Mouse (Mus musculus) layer of hippocampus, adult 2 months (tissue): ENCODE measurements at regions not wholly inside any gene's neighbourhood (a gene's known extent, or its start where the extent isn't known, plus 50 kb on each side); places are given as distances from the start of the nearest gene placed in this dataset.
"Not testable (repeated sequence)": the region's sequence is repeated elsewhere in the genome, so short reads cannot be mapped to it uniquely, and the experiment has no call there.

Source experiments
- DNase-seq, 2 experiments: peaks; one replicate each; pipeline ENCODE4 v3.0.0; 2022; ENCODE audit warnings: low spot score in 2 of 2
- H3K27ac ChIP-seq: fragments of 200-600 bp; 2 replicates; pipeline ENCODE4 v1.8.1; 2022
- H3K4me3 ChIP-seq: fragments of 200-600 bp; 2 replicates; pipeline ENCODE4 v1.8.1; 2022; ENCODE audit warnings: mild to moderate bottlenecking
- CTCF ChIP-seq: fragments of 200-600 bp; conservative IDR thresholded peaks from 2 replicates; pipeline ENCODE4 v1.8.1; 2022; ENCODE audit warnings: antibody characterized with exemption, mild to moderate bottlenecking, moderate library complexity

- no peak overlapping the region for H3K4me3 ChIP-seq
- no peak for TF ChIP-seq CTCF
- no peak overlapping the region for H3K27ac ChIP-seq
- DNase-seq = no peak
Observed at GRCm38 (mm10) chr5:132975303-132975932, 432.3 kb upstream of the Auts2 start.

- DNase-seq = no peak
- TF ChIP-seq CTCF = no peak
- H3K27ac ChIP-seq = no peak overlapping the region
- no peak overlapping the region for H3K4me3 ChIP-seq
Observed at GRCm38 (mm10) chr5:132974876-132975275, 431.7 kb upstream of the Auts2 start.

GRCm38 (mm10) chr5:132971046-132971445 is 427.9 kb upstream of the Auts2 start:
- no peak for DNase-seq
- TF ChIP-seq CTCF = no peak
- H3K4me3 ChIP-seq = no peak overlapping the region
- H3K27ac ChIP-seq = no peak overlapping the region

GRCm38 (mm10) chr5:132969376-132969775 is 426.2 kb upstream of the Auts2 start:
- Histone ChIP-seq H3K4me3 (no peak overlapping the region), H3K27ac (no peak overlapping the region)
- TF ChIP-seq CTCF = no peak
- DNase-seq = peak in 1 of 2 experiments; percentile 1

- Histone ChIP-seq H3K27ac (no peak overlapping the region), H3K4me3 (no peak overlapping the region)
- DNase-seq = no peak
- no peak for TF ChIP-seq CTCF
Observed at GRCm38 (mm10) chr5:132959901-132960300, 416.8 kb upstream of the Auts2 start.

- no peak overlapping the region for H3K27ac ChIP-seq
- no peak for DNase-seq
- H3K4me3 ChIP-seq = no peak overlapping the region
- no peak for TF ChIP-seq CTCF
Observed at GRCm38 (mm10) chr5:132956184-132956583, 413.0 kb upstream of the Auts2 start.

- no peak overlapping the region for H3K4me3 ChIP-seq
Observed at GRCm38 (mm10) chr5:132955051-132955450, 411.9 kb upstream of the Auts2 start.

GRCm38 (mm10) chr5:132933439-132933980 is 390.4 kb upstream of the Auts2 start:
- peak in 1 of 2 experiments; percentile 21 for DNase-seq
- no peak overlapping the region for H3K4me3 ChIP-seq
- no peak for TF ChIP-seq CTCF
- H3K27ac ChIP-seq = peak overlapping the region; percentile 11; the same call in 1 of the 2 replicates

More at GRCm38 (mm10) chr5:132955051-132955450, 411.9 kb upstream of the Auts2 start:
- DNase-seq = peak; percentile 14 to 57
- no peak for TF ChIP-seq CTCF
- H3K27ac ChIP-seq = no peak overlapping the region

- not testable (repeated sequence) for H3K27ac ChIP-seq, H3K4me3 ChIP-seq
- peak; percentile 45 to 56 for DNase-seq
Observed at GRCm38 (mm10) chr5:132929955-132930354, 386.8 kb upstream of the Auts2 start.

GRCm38 (mm10) chr5:132923365-132923764 is 380.2 kb upstream of the Auts2 start:
- H3K4me3 ChIP-seq = no peak overlapping the region
- H3K27ac ChIP-seq = no peak overlapping the region
- no peak for DNase-seq
- TF ChIP-seq CTCF = no peak

GRCm38 (mm10) chr5:132909056-132909455 is 365.9 kb upstream of the Auts2 start:
- DNase-seq = no peak
- H3K4me3 ChIP-seq = no peak overlapping the region
- H3K27ac ChIP-seq = no peak overlapping the region
- TF ChIP-seq CTCF = no peak

GRCm38 (mm10) chr5:132908220-132908619 is 365.1 kb upstream of the Auts2 start:
- DNase-seq = no peak
- Histone ChIP-seq H3K27ac (no peak overlapping the region), H3K4me3 (no peak overlapping the region)
- no peak for TF ChIP-seq CTCF

GRCm38 (mm10) chr5:132892591-132892990 is 349.4 kb upstream of the Auts2 start:
- DNase-seq = peak; percentile 87 to 94
- no peak for TF ChIP-seq CTCF
- Histone ChIP-seq H3K27ac (peak overlapping the region; percentile 85), H3K4me3 (no peak overlapping the region)

GRCm38 (mm10) chr5:132884130-132884529 is 341.0 kb upstream of the Auts2 start:
- H3K4me3 ChIP-seq = no peak overlapping the region
- no peak for TF ChIP-seq CTCF
- DNase-seq = peak in 1 of 2 experiments; percentile 7

More at GRCm38 (mm10) chr5:132884130-132884529, 341.0 kb upstream of the Auts2 start:
- H3K27ac ChIP-seq = no peak overlapping the region
